ENCODE assay signal across 32 mouse cellular contexts in genomic region chr6:94936206-94936605, GRCm38 (mm10).
"Had no signal": no experiment of that assay in that cellular context is flagged by ENCODE, and none has a peak within 500 bp of the region (broad histone marks: within the 10 kb centered on the region; RNA-seq: fewer than 3 reads in every experiment).

No protein-coding gene starts in this region.

- H3K27ac ChIP-seq: limb, embryonic 12.5 days; limb, embryonic 13.5 days; limb, embryonic 15.5 days; liver, embryonic 12.5 days; liver, embryonic 13.5 days; liver, embryonic 14.5 days; liver, embryonic 15.5 days; lung, embryonic 15.5 days; macrophage; midbrain, embryonic 10.5 days; midbrain, embryonic 12.5 days; midbrain, embryonic 13.5 days; midbrain, embryonic 15.5 days; neural tube, embryonic 12.5 days; neural tube, embryonic 13.5 days had no signal

- H3K4me2 ChIP-seq: limb, embryonic 12.5 days; limb, embryonic 13.5 days; limb, embryonic 15.5 days; liver, embryonic 11.5 days; liver, embryonic 12.5 days; liver, embryonic 13.5 days; liver, embryonic 15.5 days; lung, embryonic 14.5 days; lung, embryonic 15.5 days; midbrain, embryonic 11.5 days; midbrain, embryonic 12.5 days; midbrain, embryonic 13.5 days; midbrain, embryonic 15.5 days; neural tube, embryonic 12.5 days; neural tube, embryonic 13.5 days had no signal

- DNase-seq: left cerebral cortex, postnatal 4 days; liver; liver, embryonic 13.5 days; liver, postnatal 0 days; lung, adult 18-20 months; lung, adult 2 months; lung, embryonic 14.5 days; lung, postnatal 10 days; lung, postnatal 14 days; lung, postnatal 36 days; lung, postnatal 4 days; midbrain, embryonic 14.5 days had no signal

- H3K27me3 ChIP-seq: limb, embryonic 12.5 days; limb, embryonic 13.5 days; limb, embryonic 15.5 days; liver, embryonic 12.5 days; liver, embryonic 13.5 days; liver, embryonic 15.5 days; lung, embryonic 15.5 days; midbrain, embryonic 12.5 days; midbrain, embryonic 13.5 days; midbrain, embryonic 15.5 days; neural tube, embryonic 12.5 days; neural tube, embryonic 13.5 days had no signal

- H3K9me3 ChIP-seq: limb, embryonic 12.5 days; limb, embryonic 13.5 days; limb, embryonic 15.5 days; liver, embryonic 12.5 days; liver, embryonic 13.5 days; liver, embryonic 15.5 days; lung, embryonic 15.5 days; midbrain, embryonic 10.5 days; midbrain, embryonic 12.5 days; midbrain, embryonic 13.5 days; midbrain, embryonic 15.5 days; neural tube, embryonic 12.5 days; neural tube, embryonic 13.5 days had no signal

- H3K4me1 ChIP-seq: liver, embryonic 12.5 days; liver, embryonic 13.5 days; liver, embryonic 15.5 days; lung, embryonic 15.5 days; megakaryocyte, embryonic 14.5 days; midbrain, embryonic 10.5 days; midbrain, embryonic 12.5 days; midbrain, embryonic 13.5 days; midbrain, embryonic 15.5 days; neural tube, embryonic 12.5 days; neural tube, embryonic 13.5 days had no signal

- H3K36me3 ChIP-seq: limb, embryonic 12.5 days; limb, embryonic 13.5 days; limb, embryonic 15.5 days; liver, embryonic 12.5 days; liver, embryonic 13.5 days; liver, embryonic 15.5 days; lung, embryonic 15.5 days; midbrain, embryonic 10.5 days; midbrain, embryonic 12.5 days; midbrain, embryonic 13.5 days; midbrain, embryonic 15.5 days; neural tube, embryonic 12.5 days; neural tube, embryonic 13.5 days had no signal

- H3K4me3 ChIP-seq: limb, embryonic 12.5 days; limb, embryonic 13.5 days; limb, embryonic 15.5 days; liver, embryonic 12.5 days; liver, embryonic 13.5 days; liver, embryonic 15.5 days; lung, embryonic 15.5 days; megakaryocyte, embryonic 14.5 days; midbrain, embryonic 10.5 days; midbrain, embryonic 12.5 days; midbrain, embryonic 13.5 days; midbrain, embryonic 15.5 days; myocyte; neural tube, embryonic 12.5 days; neural tube, embryonic 13.5 days had no signal

- ATAC-seq: liver, embryonic 12.5 days; liver, postnatal 0 days; lung, postnatal 0 days; midbrain, embryonic 13.5 days; midbrain, embryonic 15.5 days; midbrain, embryonic 16.5 days had no signal

- H3K9ac ChIP-seq: limb, embryonic 12.5 days; limb, embryonic 13.5 days; limb, embryonic 15.5 days; liver, embryonic 12.5 days; liver, embryonic 13.5 days; liver, embryonic 14.5 days; liver, embryonic 15.5 days; liver, postnatal 0 days; lung, embryonic 14.5 days; lung, embryonic 15.5 days; midbrain, embryonic 12.5 days; midbrain, embryonic 13.5 days; midbrain, embryonic 15.5 days; neural tube, embryonic 12.5 days; neural tube, embryonic 13.5 days had no signal
